9 mouse cellular contexts compared by ENCODE assay signal in genomic region chr12:85094706-85095105, GRCm38 (mm10). TPM values are rescaled to one million over a fixed set of nuclear protein-coding genes. Genes with fewer than 3 reads are reported as not detected.
DNase-seq lines count a peak whose midpoint lies in the region; ATAC-seq and TF ChIP-seq lines count a peak whose summit lies in the region.
"Had no signal": no experiment of that assay in that cellular context is flagged by ENCODE, and none has a peak within 500 bp of the region (broad histone marks: within the 10 kb centered on the region; RNA-seq: fewer than 3 reads in every experiment).

No protein-coding gene starts in this region.

- no peaks in the 10 kb centered on the region for H3K9me3 ChIP-seq in intestine, postnatal 0 days (ENCODE audit: control insufficient read depth)
- H3K9me3 ChIP-seq: neural tube, embryonic 12.5 days had no signal

- H3K9ac ChIP-seq in heart, adult 2 months (ENCODE audit: low read depth, low read length): no peak overlapping the region
- H3K9ac ChIP-seq in intestine, postnatal 0 days (ENCODE audit: low read depth, low read length): no peak overlapping the region
- H3K9ac ChIP-seq: neural tube, embryonic 12.5 days had no signal

- H3K4me2 ChIP-seq in intestine, postnatal 0 days (replicated peaks; ENCODE audit: low read depth): no peak overlapping the region
- H3K4me2 ChIP-seq: neural tube, embryonic 12.5 days had no signal

- TF ChIP-seq CTCF in heart, adult 2 months (IDR thresholded peaks at IDR 0.05): no peak
- no peak for TF ChIP-seq CTCF in intestine, postnatal 0 days (IDR thresholded peaks at IDR 0.05; ENCODE audit: low read depth)

- intact Hi-C loops in heart, adult 2 months (cut with DNase I): loop anchor here (5.0 kb wide), 1 partner anchor 48 kb away; no protein-coding TSS in a partner anchor

- no peak for TF ChIP-seq EP300 in heart, adult 2 months (IDR thresholded peaks at IDR 0.05; ENCODE audit: insufficient read depth, low read depth, low read length)

- H3K36me3 ChIP-seq in heart, adult 2 months (ENCODE audit: control insufficient read depth, insufficient read depth, low read length): no peaks in the 10 kb centered on the region
- H3K36me3 ChIP-seq in intestine, postnatal 0 days (ENCODE audit: control insufficient read depth, insufficient read depth): no peaks in the 10 kb centered on the region
- H3K36me3 ChIP-seq: neural tube, embryonic 12.5 days had no signal

- ATAC-seq in intestine, postnatal 0 days: no peak

- WGBS in heart, adult 2 months: 72% methylated on average over 10 of the region's 10 CpGs
- WGBS in intestine, postnatal 0 days: 76% methylated on average over 10 of the region's 10 CpGs

- no peaks in the 10 kb centered on the region for H3K4me1 ChIP-seq in heart, adult 2 months (ENCODE audit: control insufficient read depth, insufficient read depth, low read length)
- no peaks in the 10 kb centered on the region for H3K4me1 ChIP-seq in intestine, postnatal 0 days (replicated peaks; ENCODE audit: control insufficient read depth, insufficient read depth, low read length)

- no peak overlapping the region for H3K4me3 ChIP-seq in heart, adult 2 months
- no peak overlapping the region for H3K4me3 ChIP-seq in intestine, postnatal 0 days (ENCODE audit: low read depth, low read length)
- H3K4me3 ChIP-seq: neural tube, embryonic 12.5 days had no signal

- peak; percentile 49 for DNase-seq in kidney, postnatal 10 days
- no peak for DNase-seq in kidney, postnatal 25 days
- peak; percentile 15 to 32 for DNase-seq in adrenal gland, postnatal 36 days
- peak; percentile 52 to 64 for DNase-seq in heart, adult 2 months
- peak; percentile 50 for DNase-seq in lung, postnatal 10 days
- DNase-seq in urinary bladder, postnatal 10 days (ENCODE audit: low spot score): no peak
- DNase-seq in left cerebral cortex, adult 9 months (ENCODE audit: low spot score in 2 of 2): no peak

- TF ChIP-seq POLR2A in heart, adult 2 months (IDR thresholded peaks at IDR 0.05; ENCODE audit: insufficient read depth, low read depth, low read length): no peak

- H3K27me3 ChIP-seq in heart, adult 2 months (ENCODE audit: control insufficient read depth, insufficient read depth, low read length): no peaks in the 10 kb centered on the region
- H3K27me3 ChIP-seq in intestine, postnatal 0 days (replicated peaks; ENCODE audit: control insufficient read depth, insufficient read depth, low read length): no peaks in the 10 kb centered on the region
- H3K27me3 ChIP-seq: neural tube, embryonic 12.5 days had no signal

- H3K27ac ChIP-seq in heart, adult 2 months: peak overlapping the region; percentile 36
- H3K27ac ChIP-seq in intestine, postnatal 0 days (ENCODE audit: low read depth, low read length): no peak overlapping the region
- H3K27ac ChIP-seq: neural tube, embryonic 12.5 days had no signal

- no peaks in the 10 kb centered on the region for H3K79me2 ChIP-seq in heart, adult 2 months (replicated peaks; ENCODE audit: control insufficient read depth, insufficient read depth, low read length)

RNA-seq across cellular contexts. Expression of gene Prox2, which starts 15.9 kb away (rescaled TPM):
- 1 to 10 TPM; 2.5 to 4.9 TPM for total RNA-seq in adrenal gland, postnatal 36 days (2021)
- total RNA-seq in heart, adult 2 months (2021): 1 to 10 TPM; 1.2 to 1.5 TPM
- 1.1 and 1.7 TPM in 2 replicates for polyA plus RNA-seq in heart, adult 2 months (2012; rRNA removed)
- 0.99 and 1.6 TPM in 2 replicates for polyA plus RNA-seq in intestine, postnatal 0 days (2015; fragmentation: Nextera tagmentation; extraction: Ambion mirVana)

RNA-seq across cellular contexts. Expression of gene Dlst, which starts 15.9 kb away (rescaled TPM):
- 100 to 1,000 TPM; 348 to 363 TPM for total RNA-seq in adrenal gland, postnatal 36 days (2021)
- total RNA-seq in heart, adult 2 months (2021): 100 to 1,000 TPM; 668 to 715 TPM
- polyA plus RNA-seq in heart, adult 2 months (2012; rRNA removed): 423 and 709 TPM in 2 replicates
- 119 and 125 TPM in 2 replicates for polyA plus RNA-seq in intestine, postnatal 0 days (2015; fragmentation: Nextera tagmentation; extraction: Ambion mirVana)

RNA-seq across cellular contexts. Expression of gene Rps6kl1, which starts 56.4 kb away (rescaled TPM):
- under 1 TPM; 0.46 to 0.50 TPM for total RNA-seq in adrenal gland, postnatal 36 days (2021)
- total RNA-seq in heart, adult 2 months (2021): 1 to 10 TPM; 2.3 to 2.4 TPM
- 3.4 and 5.1 TPM in 2 replicates for polyA plus RNA-seq in heart, adult 2 months (2012; rRNA removed)
- 1.3 and 1.9 TPM in 2 replicates for polyA plus RNA-seq in intestine, postnatal 0 days (2015; fragmentation: Nextera tagmentation; extraction: Ambion mirVana)

Comparison
In these comparisons a context has a peak if more than half of its experiments do, and no peak if none do; other contexts are left out.
1. DNase-seq: peak in kidney, postnatal 10 days (single experiment), adrenal gland, postnatal 36 days (2 of 2), heart, adult 2 months (2 of 2) and lung, postnatal 10 days (single experiment); none in kidney, postnatal 25 days (0 of 2), urinary bladder, postnatal 10 days (single experiment) and left cerebral cortex, adult 9 months (0 of 2).